ENCODE assay signal across 10 mouse cellular contexts in the genomic region with DNA sequence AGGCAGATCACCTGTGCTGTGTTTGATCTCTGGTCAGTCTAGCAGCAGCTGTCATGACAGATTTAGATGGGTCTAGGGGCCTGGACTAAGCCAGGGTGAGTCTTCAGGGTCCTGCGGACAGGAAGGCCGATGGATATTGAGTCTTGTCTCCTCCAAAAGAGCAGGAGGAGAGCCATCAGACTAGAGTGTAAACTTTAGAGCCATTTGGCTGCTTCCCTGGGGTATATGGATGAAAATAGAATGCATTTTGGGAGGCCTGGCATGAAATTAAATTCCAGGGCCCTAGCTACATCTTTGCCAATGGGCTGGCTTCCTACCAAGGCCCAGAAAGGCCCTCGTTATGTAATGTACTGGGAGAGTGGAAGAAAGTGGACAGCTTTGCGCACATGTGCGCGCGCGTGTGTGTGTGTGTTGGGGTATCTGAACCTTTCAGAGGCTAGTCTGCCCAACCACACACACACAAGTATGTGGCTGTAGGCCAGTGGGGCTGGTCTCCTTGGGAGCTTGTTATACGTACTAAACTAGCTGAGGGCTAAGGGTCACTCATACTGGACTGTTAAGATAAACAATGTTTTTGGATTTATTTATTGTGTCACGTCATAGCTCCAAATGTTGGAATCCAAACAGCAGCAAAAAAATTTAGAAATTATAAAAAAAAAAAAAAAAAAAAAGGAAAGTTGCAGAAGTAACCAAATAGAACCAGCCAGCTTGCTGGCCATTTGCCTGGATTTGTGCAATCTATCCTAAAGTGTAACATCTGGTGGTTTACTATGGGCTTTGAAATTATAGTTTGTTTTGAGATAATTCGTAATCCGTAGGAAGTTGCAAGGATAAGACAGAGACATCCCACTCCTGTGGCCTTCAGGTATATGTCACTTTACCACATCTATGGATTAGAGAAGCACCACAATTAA.
DNase-seq lines count a peak whose midpoint lies in the region; ATAC-seq and TF ChIP-seq lines count a peak whose summit lies in the region.
"Had no signal": no experiment of that assay in that cellular context is flagged by ENCODE, and none has a peak within 500 bp of the region (broad histone marks: within the 10 kb centered on the region; RNA-seq: fewer than 3 reads in every experiment).

No protein-coding gene starts in this region.

- no peak overlapping the region for H3K9ac ChIP-seq in forebrain, embryonic 13.5 days
- H3K9ac ChIP-seq: liver, embryonic 15.5 days had no signal

- 0 out of 2 replicates have a peak, but pooled peaks cover 5% of the 10 kb centered on the region for H3K4me1 ChIP-seq in heart, embryonic 10.5 days
- no peaks in the 10 kb centered on the region for H3K4me1 ChIP-seq in kidney, adult 2 months (ENCODE audit: control insufficient read depth, insufficient read depth, low read length)
- peaks cover 4% of the 10 kb centered on the region for H3K4me1 ChIP-seq in lung, adult 2 months (ENCODE audit: control insufficient read depth, insufficient read depth, low read length)
- H3K4me1 ChIP-seq in forebrain, embryonic 13.5 days: no peaks in the 10 kb centered on the region
- H3K4me1 ChIP-seq: liver, embryonic 15.5 days had no signal

- H3K9me3 ChIP-seq in heart, embryonic 10.5 days: no peaks in the 10 kb centered on the region
- no peaks in the 10 kb centered on the region; the same call in 1 of the 2 replicates for H3K9me3 ChIP-seq in forebrain, embryonic 13.5 days (replicated peaks)
- H3K9me3 ChIP-seq: liver, embryonic 15.5 days had no signal

- TF ChIP-seq CTCF in kidney, adult 2 months (conservative IDR thresholded peaks at IDR 0.05; ENCODE audit: insufficient read depth, insufficient read length, low read depth, low read length): no peak
- no peak for TF ChIP-seq CTCF in lung, adult 2 months (IDR thresholded peaks at IDR 0.05; ENCODE audit: insufficient read depth, low read length)

- H3K4me2 ChIP-seq in forebrain, embryonic 13.5 days: no peak overlapping the region
- H3K4me2 ChIP-seq: liver, embryonic 15.5 days had no signal

- no peak for TF ChIP-seq POLR2A in kidney, adult 2 months (IDR thresholded peaks at IDR 0.05; ENCODE audit: low read depth, low read length)
- no peak for TF ChIP-seq POLR2A in lung, adult 2 months (IDR thresholded peaks at IDR 0.05; ENCODE audit: borderline replicate concordance, extremely low read depth, low read depth, low read length)

- 88% methylated on average over 12 of the region's 12 CpGs for WGBS in heart, embryonic 10.5 days
- 71% methylated on average over 12 of the region's 12 CpGs for WGBS in kidney, adult 2 months
- 66% methylated on average over 12 of the region's 12 CpGs for WGBS in lung, adult 2 months
- 88% methylated on average over 12 of the region's 12 CpGs for WGBS in forebrain, embryonic 13.5 days

- H3K4me3 ChIP-seq in heart, embryonic 10.5 days: no peak overlapping the region
- H3K4me3 ChIP-seq in kidney, adult 2 months (ENCODE audit: insufficient read depth, low read depth, low read length): no peak overlapping the region
- no peak overlapping the region for H3K4me3 ChIP-seq in lung, adult 2 months (replicated peaks; ENCODE audit: extremely low read depth, low read depth, low read length)
- H3K4me3 ChIP-seq in forebrain, embryonic 13.5 days: no peak overlapping the region
- H3K4me3 ChIP-seq: liver, embryonic 15.5 days had no signal

- no peak overlapping the region for H3K27ac ChIP-seq in heart, embryonic 10.5 days
- peak overlapping the region; percentile 61 for H3K27ac ChIP-seq in kidney, adult 2 months (ENCODE audit: insufficient read depth, low read depth, low read length)
- H3K27ac ChIP-seq in forebrain, embryonic 13.5 days: no peak overlapping the region
- H3K27ac ChIP-seq: liver, embryonic 15.5 days had no signal

- no peak for ATAC-seq in forebrain, embryonic 13.5 days

- H3K36me3 ChIP-seq in heart, embryonic 10.5 days: no peaks in the 10 kb centered on the region
- H3K36me3 ChIP-seq in kidney, adult 2 months (ENCODE audit: control insufficient read depth, insufficient read depth, low read length): no peaks in the 10 kb centered on the region
- no peaks in the 10 kb centered on the region for H3K36me3 ChIP-seq in forebrain, embryonic 13.5 days (ENCODE audit: poor library complexity, severe bottlenecking)
- H3K36me3 ChIP-seq: liver, embryonic 15.5 days had no signal

- DNase-seq in heart, adult 18-20 months: peak; percentile 86 to 87
- DNase-seq in heart, embryonic 10.5 days (ENCODE audit: low spot score): no peak
- DNase-seq in adrenal gland, adult 2 months: peak; percentile 41
- peak; percentile 73 for DNase-seq in gastrocnemius, adult 18-20 months (ENCODE audit: low spot score)
- peak; percentile 58 for DNase-seq in kidney, adult 2 months
- peak; percentile 36 for DNase-seq in lung, adult 2 months
- DNase-seq in urinary bladder, postnatal 36 days (ENCODE audit: low spot score in 2 of 2): peak; percentile 38 to 80

- no peaks in the 10 kb centered on the region for H3K27me3 ChIP-seq in heart, embryonic 10.5 days (ENCODE audit: insufficient read depth, poor library complexity, severe bottlenecking)
- no peaks in the 10 kb centered on the region for H3K27me3 ChIP-seq in kidney, adult 2 months (replicated peaks; ENCODE audit: control insufficient read depth, insufficient read depth, low read length)
- H3K27me3 ChIP-seq in forebrain, embryonic 13.5 days: peaks cover 3% of the 10 kb centered on the region; the same call in 1 of the 2 replicates
- H3K27me3 ChIP-seq: CH12.LX had no signal
